Mouse (Mus musculus) bone marrow macrophage, adult 2 months (primary cell): ENCODE results near the gene Igsf11.

Source experiments
- CTCF ChIP-seq: IDR thresholded peaks from 2 replicates; pipeline ENCODE4 v1.5.1; 2012; ENCODE audit warnings: low read depth, mild to moderate bottlenecking, low read length, moderate library complexity
- POLR2A ChIP-seq: IDR thresholded peaks from 2 replicates; pipeline ENCODE4 v1.6.1; 2012; ENCODE audit warnings: mild to moderate bottlenecking, low read depth, low read length, borderline replicate concordance

DNA sequence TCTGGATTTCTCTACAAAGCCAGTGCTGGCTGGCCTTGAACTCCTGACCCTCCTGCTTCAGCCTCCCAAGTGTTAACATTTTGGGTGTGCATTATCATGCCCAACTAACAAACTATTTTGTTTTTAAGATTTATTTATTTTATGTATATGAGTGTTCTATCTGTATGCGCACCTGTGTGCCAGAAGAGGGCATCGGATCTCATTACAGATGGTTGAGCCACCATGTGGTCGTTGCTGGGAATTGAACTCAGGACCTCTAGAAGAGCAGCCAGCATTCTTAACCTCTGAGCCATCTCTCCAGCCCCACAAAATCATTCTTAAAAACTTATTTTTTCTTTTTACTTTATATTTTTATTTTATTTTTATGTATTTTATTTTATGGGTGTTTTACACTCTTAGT lies 60.4 kb downstream of the Igsf11 start:
- no peak for TF ChIP-seq CTCF
- TF ChIP-seq POLR2A = no peak
